ENCODE assay signal across 7 mouse cellular contexts in genomic region chr11:96278773-96279172, GRCm38 (mm10). TPM values are rescaled to one million over a fixed set of nuclear protein-coding genes. Genes with fewer than 3 reads are reported as not detected.
DNase-seq lines count a peak whose midpoint lies in the region; ATAC-seq and TF ChIP-seq lines count a peak whose summit lies in the region.

No protein-coding gene starts in this region.

- H3K27ac ChIP-seq in bone marrow, adult 2 months (ENCODE audit: control insufficient read depth, insufficient read depth, low read depth, low read length, poor library complexity) = no peak overlapping the region

- H3K9me3 ChIP-seq in G1E (replicated peaks) = no peaks in the 10 kb centered on the region

- ATAC-seq in G1E (ENCODE audit: extremely low read depth, insufficient number of reproducible peaks, low FRiP score, poor library complexity, severe bottlenecking) = no peak

- TF ChIP-seq POLR2A in bone marrow, adult 2 months (IDR thresholded peaks at IDR 0.05; ENCODE audit: borderline replicate concordance, control insufficient read depth, low read depth, low read length) = no peak

- no peak overlapping the region for H3K4me3 ChIP-seq in G1E (ENCODE audit: low read depth, low read length)
- no peak overlapping the region for H3K4me3 ChIP-seq in bone marrow, adult 2 months (replicated peaks; ENCODE audit: control insufficient read depth, low read depth, low read length)

- TF ChIP-seq CTCF in G1E (IDR thresholded peaks at IDR 0.05; ENCODE audit: low read depth, low read length) = peak; percentile 40
- TF ChIP-seq CTCF in bone marrow, adult 2 months (IDR thresholded peaks at IDR 0.05; ENCODE audit: control insufficient read depth, insufficient read depth, low read length) = peak; percentile 67

- H3K27me3 ChIP-seq in G1E (ENCODE audit: insufficient read depth, low read length) = peaks cover 58% of the 10 kb centered on the region

- under 1% methylated on average over 9 of the region's 9 CpGs for WGBS in bone marrow, adult 2 months

- no peaks in the 10 kb centered on the region for H3K36me3 ChIP-seq in G1E (replicated peaks)

- peak; percentile 68 for DNase-seq in G1E (ENCODE audit: low spot score)
- DNase-seq in fibroblast of lung, adult 2 months (ENCODE audit: low read depth) = peak; percentile 58
- peak; percentile 90 for DNase-seq in heart, postnatal 4 days
- DNase-seq in layer of hippocampus, adult 8-10 months (ENCODE audit: low spot score in 2 of 2) = peak; percentile 43 to 84
- peak; percentile 85 to 89 for DNase-seq in lung, postnatal 4 days
- peak; percentile 45 for DNase-seq in spleen, adult 12 weeks (ENCODE audit: low spot score)

- H3K4me1 ChIP-seq in G1E (ENCODE audit: insufficient read depth, low read depth, low read length) = no peaks in the 10 kb centered on the region
- H3K4me1 ChIP-seq in bone marrow, adult 2 months (ENCODE audit: control insufficient read depth, insufficient read depth, low read length) = no peaks in the 10 kb centered on the region

RNA-seq across cellular contexts. Expression of gene Hoxb8, which starts 2.9 kb away (rescaled TPM):
- total RNA-seq in G1E (2014; fragmentation: Nextera tagmentation) (not detected in 2 replicates), G1E (2017) (0.22 TPM in 1 of 2 replicates, not detected in the other)
- polyA plus RNA-seq in G1E (2012) = 0.22 and 0.56 TPM in 2 replicates
- 0.75 TPM in 1 of 2 replicates, not detected in the other for polyA plus RNA-seq in bone marrow, adult 2 months (2011; ENCODE audit: insufficient read depth, insufficient read length, low replicate concordance, missing spikeins)
- total RNA-seq in heart, postnatal 4 days (2021) = not detected
- total RNA-seq in layer of hippocampus, adult 8-10 months (2022) = not detected

RNA-seq across cellular contexts. Expression of gene Hoxb9, which starts 7.5 kb away (rescaled TPM):
- total RNA-seq in G1E (2014; fragmentation: Nextera tagmentation) = not detected in 2 replicates
- not detected in 2 replicates for total RNA-seq in G1E (2017)
- polyA plus RNA-seq in G1E (2012) = not detected in 2 replicates
- 0.77 TPM in 1 of 2 replicates, not detected in the other for polyA plus RNA-seq in bone marrow, adult 2 months (2011; ENCODE audit: insufficient read depth, insufficient read length, low replicate concordance, missing spikeins)
- total RNA-seq in heart, postnatal 4 days (2021) = not detected
- total RNA-seq in layer of hippocampus, adult 8-10 months (2022) = not detected

RNA-seq across cellular contexts. Expression of gene Hoxb7, which starts 7.7 kb away (rescaled TPM):
- total RNA-seq in G1E (2014; fragmentation: Nextera tagmentation) (not detected in 2 replicates), G1E (2017) (not detected in 2 replicates)
- polyA plus RNA-seq in G1E (2012) = not detected in 2 replicates
- polyA plus RNA-seq in bone marrow, adult 2 months (2011; ENCODE audit: insufficient read depth, insufficient read length, low replicate concordance, missing spikeins) = 2.5 TPM in 1 of 2 replicates, not detected in the other
- under 1 TPM in 1 of 2 experiments, not detected in 1; 0.24 TPM for total RNA-seq in heart, postnatal 4 days (2021)
- not detected for total RNA-seq in layer of hippocampus, adult 8-10 months (2022)

RNA-seq across cellular contexts. Expression of gene Hoxb6, which starts 13.5 kb away (rescaled TPM):
- not detected in 2 replicates for total RNA-seq in G1E (2014; fragmentation: Nextera tagmentation)
- total RNA-seq in G1E (2017) = 0.29 TPM in 1 of 2 replicates, not detected in the other
- 0.26 and 0.39 TPM in 2 replicates for polyA plus RNA-seq in G1E (2012)
- 1.8 and 4.4 TPM in 2 replicates for polyA plus RNA-seq in bone marrow, adult 2 months (2011; ENCODE audit: insufficient read depth, insufficient read length, low replicate concordance, missing spikeins)
- not detected for total RNA-seq in heart, postnatal 4 days (2021)
- total RNA-seq in layer of hippocampus, adult 8-10 months (2022) = not detected

RNA-seq across cellular contexts. Expression of gene Hoxb5, which starts 24.4 kb away (rescaled TPM):
- total RNA-seq in G1E (2014; fragmentation: Nextera tagmentation) = not detected in 2 replicates
- 0.22 TPM in 1 of 2 replicates, not detected in the other for total RNA-seq in G1E (2017)
- 0.04 and 0.09 TPM in 2 replicates for polyA plus RNA-seq in G1E (2012)
- polyA plus RNA-seq in bone marrow, adult 2 months (2011; ENCODE audit: insufficient read depth, insufficient read length, low replicate concordance, missing spikeins) = 0.52 and 1.3 TPM in 2 replicates
- under 1 TPM in 1 of 2 experiments, not detected in 1; 0.32 TPM for total RNA-seq in heart, postnatal 4 days (2021)
- not detected for total RNA-seq in layer of hippocampus, adult 8-10 months (2022)
